Mouse (Mus musculus) liver (tissue): Measurements from ENCODE around the gene Olfr680-ps1.
"Not testable (repeated sequence)": the region's sequence is repeated elsewhere in the genome, so short reads cannot be mapped to it uniquely, and the experiment has no call there.

Experiments
- DNase-seq: peaks from one replicate; pipeline ENCODE4 v3.0.0-alpha.2; 2020; ENCODE audit warnings: mixed read lengths

The Olfr680-ps1 gene

GRCm38 (mm10) chr7:105092717-105093116 is at the start of gene Olfr680-ps1:
Olfr680-ps1 (minus strand) TSS chr7:105092817.
- DNase-seq = not testable (repeated sequence)

DNA sequence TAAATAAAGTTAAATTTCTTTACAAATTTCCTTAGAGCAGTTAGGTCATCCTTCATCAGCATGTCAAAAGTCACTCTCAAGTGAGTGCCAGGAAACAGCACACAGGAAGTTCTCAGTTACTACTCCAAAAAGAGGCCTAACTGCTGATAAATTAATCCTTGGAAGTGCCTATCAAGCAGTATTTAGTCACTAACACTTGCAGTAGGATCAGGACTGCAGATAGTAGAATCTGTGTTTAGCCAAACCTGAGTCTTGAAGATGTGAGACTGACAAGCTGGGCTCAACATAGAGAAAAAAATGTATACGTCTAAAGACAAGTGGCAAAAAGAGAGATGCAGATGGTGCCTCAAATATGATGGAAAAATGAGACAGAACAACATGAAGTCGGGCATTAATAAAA is 48.7 kb upstream of the Olfr680-ps1 start:
- no peak for DNase-seq

DNA sequence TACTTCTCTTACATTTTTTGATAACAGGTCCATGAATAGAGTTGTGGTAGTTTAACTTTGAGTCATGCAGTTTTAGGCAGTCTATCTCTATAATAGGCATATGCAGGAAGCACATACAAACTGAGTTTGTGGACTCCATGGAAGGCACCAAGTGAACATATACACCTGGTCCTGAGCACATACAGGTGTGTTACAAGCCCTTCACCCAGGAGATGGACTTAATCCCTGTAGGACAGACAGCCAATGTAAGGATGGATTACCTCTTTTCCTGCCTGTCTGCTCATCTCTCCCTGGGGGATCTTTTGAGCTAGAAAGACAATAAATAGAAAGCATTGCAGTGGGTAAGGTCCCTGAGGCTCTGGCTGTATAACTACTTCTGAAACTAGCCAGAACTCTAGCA is 23.9 kb upstream of the Olfr680-ps1 start, which contains the start of gene Olfr681:
Olfr681 (plus strand) TSS at position 301 of the 400 bp plus-strand sequence.
- no peak for DNase-seq

DNA sequence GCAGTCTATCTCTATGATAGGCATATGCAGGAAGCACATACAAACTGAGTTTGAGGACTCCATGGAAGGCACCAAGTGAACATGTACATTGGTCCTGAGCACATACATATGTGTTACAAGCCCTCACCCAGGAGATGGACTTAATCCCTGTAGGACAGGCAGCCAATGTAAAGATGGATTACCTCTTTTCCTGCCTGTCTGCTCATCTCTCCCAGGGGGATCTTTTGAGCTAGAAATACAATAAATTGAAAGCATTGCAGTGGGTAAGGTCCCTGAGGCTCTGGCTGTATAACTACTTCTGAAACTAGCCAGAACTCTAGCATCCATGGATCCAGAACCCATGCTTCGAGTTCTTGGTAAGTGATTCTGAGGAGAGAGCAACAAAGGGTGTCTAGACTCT is 11.7 kb downstream of the Olfr680-ps1 start, which contains the start of gene Olfr679:
Olfr679 (plus strand) TSS at position 301 of the 400 bp plus-strand sequence.
- no peak for DNase-seq

DNA sequence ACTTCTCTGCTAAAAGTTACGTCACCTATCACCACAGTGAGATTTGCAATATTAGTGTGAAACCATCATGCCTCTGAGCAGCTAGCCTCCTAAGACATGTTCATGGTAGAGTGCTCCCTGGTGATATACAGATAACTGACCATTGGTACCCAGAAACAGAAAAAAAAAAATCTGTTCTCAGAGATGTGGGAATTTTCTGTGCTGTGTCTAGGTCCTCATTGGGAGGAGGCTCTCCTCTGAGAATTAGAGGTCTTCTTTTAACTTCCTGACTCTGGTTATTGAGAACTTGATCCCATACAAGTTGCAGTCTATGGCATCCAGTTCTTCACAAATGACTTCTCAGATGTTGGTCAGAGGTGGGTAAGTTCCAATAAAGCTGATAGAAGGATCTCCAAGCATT is 28.4 kb downstream of the Olfr680-ps1 start, which contains the start of gene Olfr678:
Olfr678 (plus strand) TSS at position 301 of the 400 bp plus-strand sequence.
- DNase-seq = no peak

- no peak for DNase-seq
These were observed 33.7 kb downstream of the Olfr680-ps1 start for GRCm38 (mm10) chr7:105058951-105059350.
